Mouse (Mus musculus): ENCODE data around the gene Ppp2ca. TPM values are rescaled to one million over a fixed set of nuclear protein-coding genes. Genes with fewer than 3 reads are reported as not detected.
A peak's percentile ranks its signal among the peaks of the same experiment; 100 is the strongest.

Gene Ppp2ca
- 77.4 and 84.3 TPM in 2 replicates for polyA plus RNA-seq (2015; fragmentation: Nextera tagmentation; extraction: Ambion mirVana)

DNA sequence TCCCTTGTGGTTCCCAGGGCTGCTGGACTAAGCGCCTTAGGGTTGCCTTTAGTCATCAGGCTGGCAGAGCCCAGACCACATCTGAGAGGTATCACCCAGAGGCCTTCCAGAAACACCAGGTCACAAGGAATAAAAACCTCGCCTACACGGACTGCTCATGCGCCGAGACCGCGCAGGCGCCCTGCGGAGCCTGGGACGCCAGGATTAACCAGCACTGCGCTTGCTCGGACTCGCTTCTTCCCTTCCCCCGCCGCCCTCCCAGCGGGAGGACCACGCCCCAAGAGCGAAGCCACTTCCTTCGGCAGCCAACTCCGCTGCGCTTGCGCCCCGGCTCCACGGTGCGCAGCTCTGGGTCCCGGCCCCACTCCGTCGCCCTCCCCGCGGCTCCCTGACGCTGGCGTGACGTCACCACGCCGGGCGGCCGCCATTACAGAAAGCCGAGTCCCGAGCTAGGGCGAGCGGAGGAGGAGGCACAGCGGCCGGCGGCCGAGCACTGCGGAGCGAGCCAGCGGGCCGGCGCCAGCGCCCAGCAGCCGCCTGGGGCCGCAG is at the start of gene Ppp2ca:
TSS of gene Ppp2ca (plus strand) at position 284 of the 549 bp plus-strand sequence.
- DNase-seq (ENCODE audit: low spot score), result peak; percentile 100

DNA sequence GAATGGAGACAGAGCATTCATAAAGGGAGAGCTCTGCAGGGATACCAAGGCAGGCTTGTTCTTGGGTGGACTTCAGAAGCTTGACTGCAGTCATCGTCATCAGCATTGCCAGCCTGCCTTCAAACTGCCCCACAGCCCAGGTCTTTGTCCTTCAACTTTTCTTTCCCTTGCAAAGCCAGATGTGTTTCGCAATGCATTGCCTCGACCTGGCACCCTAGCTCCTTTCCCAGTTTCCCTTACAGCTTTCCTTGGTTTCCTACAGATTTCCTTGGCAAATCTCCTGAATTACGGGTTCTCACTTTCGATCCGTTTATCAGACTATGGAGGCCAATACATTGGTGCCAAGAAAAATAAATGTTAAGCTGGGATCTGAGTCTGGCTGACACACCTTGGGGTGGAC is 45.1 kb upstream of the Ppp2ca start:
- DNase-seq (ENCODE audit: low spot score), result no peak

- no peak for DNase-seq (ENCODE audit: low spot score)
Observed at GRCm38 (mm10) chr11:52054728-52055127, 43.8 kb upstream of the Ppp2ca start.

DNA sequence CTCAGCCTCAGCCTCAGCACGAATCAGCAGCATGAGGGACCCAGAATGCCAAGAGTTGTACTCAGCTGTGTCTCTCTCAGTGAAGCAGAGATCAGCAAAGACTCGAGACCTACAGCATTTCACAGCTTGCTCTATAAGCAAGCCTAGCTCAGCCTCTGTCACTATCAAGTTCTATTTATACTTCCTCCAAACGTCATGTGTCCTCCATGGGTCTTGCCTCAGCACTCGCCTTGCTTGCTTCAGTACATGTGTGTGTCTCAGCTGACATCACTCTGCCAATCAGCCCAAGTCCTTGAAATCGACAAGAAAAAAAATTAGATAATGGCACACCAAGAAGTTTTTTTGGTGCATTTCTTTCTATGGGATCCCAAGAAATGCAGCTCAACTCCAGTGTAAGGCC is 42.3 kb upstream of the Ppp2ca start:
- no peak for DNase-seq (ENCODE audit: low spot score)

DNA sequence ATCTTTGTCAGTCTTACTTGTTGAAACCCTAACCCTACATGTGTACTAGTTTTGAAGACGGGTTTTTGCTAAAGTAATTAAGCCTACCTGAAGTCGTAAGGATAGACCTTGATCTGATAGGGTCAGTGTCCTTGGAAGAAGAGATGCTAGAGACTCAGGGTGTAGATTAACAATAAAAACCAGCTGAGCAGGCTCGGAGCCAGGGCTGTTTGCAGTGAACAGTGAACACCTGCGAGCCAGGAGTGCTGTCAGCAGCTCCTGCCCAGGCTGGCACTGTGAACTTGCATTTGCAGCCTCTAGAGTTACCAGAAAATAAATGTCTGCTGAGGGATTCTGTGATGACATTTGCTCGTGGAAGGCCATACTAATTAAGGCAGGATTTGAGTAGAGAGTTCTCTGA is 39.5 kb upstream of the Ppp2ca start:
- no peak for DNase-seq (ENCODE audit: low spot score)

- no peak for DNase-seq (ENCODE audit: low spot score)
Observed at GRCm38 (mm10) chr11:52060315-52060714, 38.2 kb upstream of the Ppp2ca start.

GRCm38 (mm10) chr11:52062406-52062805 is 36.1 kb upstream of the Ppp2ca start:
- DNase-seq (ENCODE audit: low spot score), result no peak

DNA sequence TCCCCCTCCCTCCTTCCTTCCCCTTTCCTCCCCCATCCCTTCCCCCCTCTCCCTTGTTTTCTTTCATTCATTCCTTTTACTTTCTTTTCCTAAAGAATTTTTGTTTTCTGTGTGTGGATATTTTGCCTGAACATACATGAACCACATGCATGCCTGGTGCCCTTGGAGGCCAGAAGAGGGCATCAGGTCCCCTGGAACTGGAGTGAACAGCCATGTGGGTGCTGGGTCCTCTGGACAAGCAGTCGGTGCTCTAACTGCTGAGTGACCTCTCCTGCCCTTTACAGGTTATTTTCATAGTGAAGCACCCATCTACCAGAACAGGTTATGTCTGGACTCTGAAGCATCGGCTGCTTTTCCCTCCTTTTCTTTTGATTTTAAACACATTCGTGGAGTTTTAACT is 34.1 kb upstream of the Ppp2ca start:
- DNase-seq (ENCODE audit: low spot score), result peak; percentile 47

DNA sequence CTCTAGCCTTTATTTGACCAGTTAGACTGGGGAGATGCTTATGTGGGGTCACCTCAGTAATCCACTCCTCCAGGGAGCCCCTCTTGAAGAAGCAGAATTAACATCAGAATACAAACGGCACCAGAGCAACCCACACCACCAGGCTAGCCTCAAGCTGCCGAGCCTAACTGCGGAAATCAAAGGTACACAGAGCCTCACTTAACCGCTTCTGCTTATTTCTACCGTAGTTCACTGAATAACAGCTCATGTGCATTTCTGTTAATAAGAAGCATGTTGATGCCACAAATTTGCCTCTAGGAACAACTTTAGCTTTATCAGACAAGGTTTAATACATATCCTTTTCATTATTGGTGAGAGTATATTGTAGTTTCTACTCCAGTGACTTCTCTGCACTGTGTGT is 32.6 kb upstream of the Ppp2ca start:
- peak; percentile 68 for DNase-seq (ENCODE audit: low spot score)

DNA sequence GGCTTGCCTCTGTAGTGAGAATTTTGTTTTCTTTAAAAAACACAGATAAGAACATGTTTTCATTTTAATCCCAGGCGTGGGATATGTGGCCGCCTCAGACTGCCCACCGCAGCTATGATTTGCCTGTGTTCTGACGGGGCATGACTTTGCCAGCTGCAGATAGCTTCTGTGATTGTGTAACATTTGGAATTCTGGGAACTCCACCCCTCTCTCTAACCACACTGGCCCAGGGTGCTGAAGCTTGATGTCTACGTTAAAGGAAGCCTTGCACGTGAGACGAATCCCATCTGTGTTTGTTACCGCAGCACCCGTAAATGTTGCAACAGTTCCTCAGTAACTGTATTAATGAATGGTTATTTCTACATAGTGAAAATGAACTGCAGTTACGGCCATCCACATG is 26.7 kb upstream of the Ppp2ca start:
- DNase-seq (ENCODE audit: low spot score), result peak; percentile 32

DNA sequence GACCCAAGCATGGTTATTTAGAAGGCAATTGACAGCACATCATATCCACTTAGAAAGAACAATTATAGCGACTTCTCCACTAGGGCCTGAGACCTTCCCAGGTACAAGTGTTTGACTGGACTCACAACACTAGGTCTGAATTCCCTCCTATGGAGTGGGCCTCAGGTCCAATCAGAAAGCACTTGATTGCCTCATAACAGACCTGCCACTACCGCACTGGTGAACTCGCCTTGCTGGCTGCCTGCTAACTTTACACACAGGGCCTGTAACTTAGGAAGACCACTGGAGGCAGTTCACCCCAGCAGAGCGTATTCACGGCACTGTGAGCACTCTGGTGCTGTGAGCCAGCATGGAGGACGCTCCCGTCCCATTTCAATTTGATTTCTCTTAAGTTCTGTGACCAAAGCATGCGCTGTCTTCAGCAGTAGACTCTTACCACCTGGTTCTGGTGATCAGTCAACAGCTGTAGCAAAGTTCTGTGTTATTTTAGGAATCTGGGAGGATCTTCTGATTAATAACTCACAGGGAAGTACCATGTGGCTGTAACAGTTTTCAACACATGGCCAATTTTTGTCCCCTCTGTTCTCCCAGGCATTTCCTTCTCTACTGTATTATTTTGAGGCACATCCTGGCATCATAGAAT is 24.8 kb upstream of the Ppp2ca start:
- DNase-seq (ENCODE audit: low spot score), result peak; percentile 16

- DNase-seq (ENCODE audit: low spot score), result peak; percentile 49
Observed at GRCm38 (mm10) chr11:52074626-52075470, 23.6 kb upstream of the Ppp2ca start.

DNA sequence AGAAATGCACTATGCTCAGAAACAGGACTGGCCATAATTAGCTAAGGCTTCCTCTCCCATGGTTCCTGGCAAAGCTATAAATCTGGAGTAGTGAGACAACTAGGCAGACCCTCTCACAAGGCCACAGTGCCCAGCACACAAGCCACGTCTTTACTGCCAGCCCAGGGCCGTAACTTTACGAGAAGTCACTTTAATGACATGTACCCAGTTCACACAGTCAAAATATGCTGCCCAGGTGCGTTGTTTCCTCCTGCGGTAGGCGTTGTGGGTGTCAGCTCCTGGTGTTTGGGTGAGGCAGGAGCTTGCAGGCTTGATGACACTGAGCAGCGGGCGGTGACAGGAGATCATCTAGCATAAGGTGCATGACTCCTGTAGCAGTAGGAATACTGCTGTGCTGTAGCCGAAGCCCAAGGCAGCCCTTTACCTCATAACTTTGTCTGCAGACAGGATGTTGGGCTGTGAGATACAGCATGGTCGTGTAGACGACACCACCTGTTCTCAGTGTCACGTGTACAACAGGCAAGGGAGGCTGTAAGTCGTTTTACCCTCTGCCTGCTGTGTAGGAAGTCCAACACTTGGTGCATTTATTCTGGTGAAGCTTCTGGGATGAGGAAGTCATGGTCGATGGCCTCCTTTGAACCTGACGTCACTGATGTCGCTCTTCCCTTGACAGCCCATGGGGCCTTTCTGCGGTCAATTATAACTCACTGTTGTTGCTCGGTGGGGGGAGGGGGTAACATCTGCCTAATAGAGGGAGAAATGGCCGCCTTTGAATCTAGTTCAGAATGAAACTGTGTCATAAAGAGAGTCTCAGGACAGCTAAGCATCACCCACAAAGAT is 22.5 kb upstream of the Ppp2ca start:
- peak; percentile 88 for DNase-seq (ENCODE audit: low spot score)

DNA sequence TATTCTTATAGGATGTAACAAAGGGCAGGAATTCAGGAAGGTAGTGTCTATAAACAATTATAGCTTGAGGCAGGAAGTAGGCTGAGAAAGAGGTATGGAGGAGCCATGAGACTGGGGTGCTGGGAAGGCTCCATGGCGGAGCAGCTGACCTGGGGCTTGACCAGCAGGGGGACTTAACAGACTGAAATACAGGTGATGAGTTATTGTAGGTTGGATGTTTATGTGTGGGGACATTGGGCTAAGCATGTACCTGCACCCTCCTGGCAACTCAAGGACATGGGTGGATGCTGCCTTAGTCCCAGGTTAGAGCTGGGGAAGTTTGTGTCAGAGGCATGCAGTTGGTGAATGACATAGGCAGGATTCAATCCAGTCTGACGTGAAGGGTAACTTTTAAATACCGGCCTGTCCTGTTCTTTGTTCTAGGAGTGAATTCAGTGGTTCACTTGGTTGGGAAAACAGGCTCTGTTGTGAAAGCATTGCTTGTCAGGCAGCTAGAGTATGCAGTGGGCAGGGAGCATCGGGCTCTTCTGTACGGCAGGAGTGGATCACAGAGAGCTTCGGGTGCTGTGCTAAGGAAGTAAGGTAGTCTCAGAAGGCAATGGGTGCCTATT is 21.6 kb upstream of the Ppp2ca start:
- no peak for DNase-seq (ENCODE audit: low spot score)

DNA sequence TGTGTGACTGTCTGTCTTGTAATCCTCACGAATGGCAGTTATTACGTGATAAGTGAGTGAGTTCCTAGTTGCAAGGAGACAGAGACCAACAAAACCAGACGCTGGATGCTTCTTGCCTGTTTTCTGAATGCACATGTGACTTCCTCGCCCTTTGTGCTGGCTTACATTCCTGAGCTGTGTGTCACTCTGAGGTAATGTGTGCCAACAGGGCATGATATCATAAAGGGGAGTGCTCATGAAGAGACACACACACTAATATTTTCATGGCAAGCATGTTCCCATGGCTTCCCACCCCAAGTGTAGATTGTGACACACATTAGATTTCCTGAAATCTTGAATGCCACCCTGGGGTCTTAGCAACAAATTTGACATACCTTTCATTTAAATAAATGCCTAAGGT is 20.5 kb upstream of the Ppp2ca start:
- no peak for DNase-seq (ENCODE audit: low spot score)

- DNase-seq (ENCODE audit: low spot score), result no peak
Observed at GRCm38 (mm10) chr11:52079978-52080377, 18.5 kb upstream of the Ppp2ca start.

DNA sequence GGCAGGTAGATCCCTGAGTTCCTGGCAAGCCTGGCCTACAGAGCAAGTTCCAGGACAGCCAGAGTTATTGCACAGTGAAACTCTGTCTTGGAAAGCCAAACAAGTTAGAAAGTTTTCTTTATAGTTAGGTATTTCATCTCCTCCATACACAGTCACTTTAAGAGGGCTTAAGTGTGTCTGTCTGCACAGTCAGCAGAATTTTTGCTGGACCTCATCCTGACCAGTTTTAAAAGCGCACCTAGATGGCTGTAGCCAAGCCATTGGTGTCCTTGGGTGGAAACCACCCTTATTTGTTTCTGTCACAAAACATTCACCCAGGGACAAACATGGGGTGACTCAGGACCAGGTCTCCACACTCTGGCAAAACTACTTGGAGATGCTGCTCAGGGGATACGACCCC is 17.8 kb upstream of the Ppp2ca start:
- no peak for DNase-seq (ENCODE audit: low spot score)

DNA sequence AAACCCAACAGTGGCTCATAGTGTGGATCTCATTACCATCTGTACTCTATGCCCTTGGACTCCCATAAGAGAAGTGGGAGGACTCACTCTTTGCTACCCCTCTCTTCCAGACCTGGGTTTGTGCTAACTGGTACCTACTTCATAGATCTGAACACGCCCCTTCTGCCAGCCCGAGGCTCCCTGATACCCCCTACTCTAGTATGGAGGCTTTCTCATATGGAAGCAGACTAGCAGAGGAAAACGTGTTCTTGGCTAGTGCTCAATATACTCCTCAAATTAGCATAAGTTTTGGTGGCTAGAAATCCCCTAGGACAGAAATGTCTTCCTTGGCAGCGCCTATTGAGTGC is 12.7 kb upstream of the Ppp2ca start:
- DNase-seq (ENCODE audit: low spot score), result no peak

DNA sequence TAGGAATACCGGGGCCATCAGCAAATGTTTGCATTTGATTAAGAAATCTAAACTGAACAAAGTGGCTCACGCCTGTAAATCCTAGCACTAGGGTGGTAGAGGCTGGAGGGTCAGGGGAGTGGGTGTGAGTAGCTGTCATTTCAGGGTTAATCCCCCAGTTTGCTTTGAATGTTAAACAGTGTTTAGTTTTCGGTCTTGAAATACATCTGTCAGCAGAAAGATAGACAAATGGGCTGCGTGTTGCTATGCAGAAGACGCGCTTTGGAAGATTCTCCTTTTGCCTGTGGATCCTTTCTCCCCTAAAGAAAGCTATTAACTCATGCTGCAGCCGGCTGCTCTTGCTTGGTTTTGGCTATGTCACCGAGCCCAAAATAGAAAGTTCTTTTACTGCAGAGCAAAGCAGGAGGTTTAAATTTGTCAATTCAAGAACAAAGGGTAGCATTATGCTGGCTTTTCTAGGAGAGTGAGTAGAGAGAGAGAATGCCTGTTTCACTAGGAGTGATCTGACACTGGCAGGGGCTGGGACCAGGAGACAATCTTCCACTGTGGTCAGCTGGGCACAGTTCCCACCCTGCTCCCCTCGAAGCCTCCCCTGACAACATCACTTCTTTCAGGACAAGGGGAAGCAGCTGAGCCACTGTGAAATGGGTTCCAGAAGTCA is 12.1 kb upstream of the Ppp2ca start:
- no peak for DNase-seq (ENCODE audit: low spot score)

- DNase-seq (ENCODE audit: low spot score), result no peak
Observed at GRCm38 (mm10) chr11:52089291-52089690, 9.2 kb upstream of the Ppp2ca start.

DNA sequence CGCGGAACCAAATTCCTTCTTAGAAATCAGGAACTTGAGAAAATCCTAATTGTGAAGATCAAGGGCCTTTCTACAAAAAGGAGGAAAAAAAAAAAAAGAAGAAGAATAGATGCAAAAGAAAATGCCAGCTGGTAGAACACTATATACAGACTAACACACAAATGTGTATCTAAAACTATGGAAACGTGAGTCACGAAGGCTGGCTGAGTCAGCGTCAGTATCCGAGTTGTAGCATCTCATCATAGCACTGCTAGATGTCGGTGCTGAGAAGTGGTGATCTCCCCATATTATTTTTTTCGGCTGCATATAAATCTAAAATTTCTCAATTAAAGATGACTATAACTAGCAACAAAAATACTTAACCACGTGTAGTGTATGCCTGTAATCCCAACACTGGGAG is 7.2 kb upstream of the Ppp2ca start:
- DNase-seq (ENCODE audit: low spot score), result no peak
